Mouse (Mus musculus): ENCODE measurements around the gene Srsf10.

GRCm38 (mm10) chr4:135884531-135884930 lies 29.0 kb downstream of the Srsf10 start:
- TF ChIP-seq POLR2A (IDR thresholded peaks at IDR 0.05; ENCODE audit: low read depth, low read length) (no peak), CTCF (IDR thresholded peaks at IDR 0.05; ENCODE audit: extremely low read depth, insufficient read depth, insufficient read length, insufficient replicate concordance) (no peak)
